Mouse (Mus musculus) erythroblast, embryonic 14.5 days (primary cell): ENCODE data around the gene Nacc2.

Experiments used
- GATA1 ChIP-seq: IDR thresholded peaks from 2 replicates; pipeline ENCODE4 v1.6.1; 2012; ENCODE audit warnings: low read length, inconsistent platforms, mixed read lengths
- TAL1 ChIP-seq: IDR thresholded peaks from 3 replicates; pipeline ENCODE4 v1.6.1; 2012; ENCODE audit warnings: low read length, inconsistent platforms, mixed read lengths

GRCm38 (mm10) chr2:26168843-26169579 is 46.0 kb upstream of the Nacc2 start:
- no peak for TF ChIP-seq GATA1
- no peak for TF ChIP-seq TAL1
